In the genomic region with DNA sequence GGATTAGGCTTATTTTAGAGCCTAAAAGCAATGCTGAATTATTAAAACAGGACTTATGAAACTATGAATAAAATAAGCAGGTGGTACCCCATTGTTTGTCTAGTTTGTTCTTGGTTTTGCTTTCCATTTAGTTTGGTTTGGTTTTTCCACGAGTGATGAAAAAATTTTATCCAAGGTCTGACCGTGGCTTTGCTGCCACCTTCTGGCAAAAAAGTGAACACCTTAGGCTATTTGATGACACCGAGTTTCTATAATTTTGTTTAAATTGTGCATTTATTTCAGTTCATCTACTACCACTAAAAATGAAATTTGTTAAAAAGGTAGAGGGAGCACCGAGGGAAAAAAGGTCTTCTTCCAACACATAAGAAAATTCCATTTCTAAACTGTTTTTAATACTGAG, we compare ENCODE assay signal across 9 mouse cellular contexts. TPM values are rescaled to one million over a fixed set of nuclear protein-coding genes. Genes with fewer than 3 reads are reported as not detected.
A peak's percentile ranks its signal among the peaks of the same experiment; 100 is the strongest.
DNase-seq lines count a peak whose midpoint lies in the region; ATAC-seq and TF ChIP-seq lines count a peak whose summit lies in the region.
"Had no signal": no experiment of that assay in that cellular context is flagged by ENCODE, and none has a peak within 500 bp of the region (broad histone marks: within the 10 kb centered on the region; RNA-seq: fewer than 3 reads in every experiment).

No protein-coding gene starts in this region.

- TF ChIP-seq CTCF in intestine, postnatal 0 days (IDR thresholded peaks at IDR 0.05; ENCODE audit: low read depth) = peak; percentile 84

- H3K9ac ChIP-seq in intestine, postnatal 0 days (ENCODE audit: low read depth, low read length) = no peak overlapping the region
- no peak overlapping the region for H3K9ac ChIP-seq in intestine, embryonic 15.5 days
- H3K9ac ChIP-seq: embryonic facial prominence, embryonic 15.5 days; limb, embryonic 15.5 days had no signal

- no peak overlapping the region for H3K4me3 ChIP-seq in intestine, postnatal 0 days (ENCODE audit: low read depth, low read length)
- no peak overlapping the region for H3K4me3 ChIP-seq in intestine, embryonic 15.5 days (replicated peaks)
- H3K4me3 ChIP-seq: embryonic facial prominence, embryonic 15.5 days; limb, embryonic 15.5 days had no signal

- no peaks in the 10 kb centered on the region for H3K27me3 ChIP-seq in intestine, postnatal 0 days (replicated peaks; ENCODE audit: control insufficient read depth, insufficient read depth, low read length)
- no peaks in the 10 kb centered on the region for H3K27me3 ChIP-seq in intestine, embryonic 15.5 days (replicated peaks)
- H3K27me3 ChIP-seq: embryonic facial prominence, embryonic 15.5 days; limb, embryonic 15.5 days had no signal

- H3K4me2 ChIP-seq in intestine, postnatal 0 days (replicated peaks; ENCODE audit: low read depth) = no peak overlapping the region
- no peak overlapping the region for H3K4me2 ChIP-seq in intestine, embryonic 15.5 days (replicated peaks)
- H3K4me2 ChIP-seq: embryonic facial prominence, embryonic 15.5 days; limb, embryonic 15.5 days had no signal

- H3K27ac ChIP-seq in intestine, postnatal 0 days (ENCODE audit: low read depth, low read length) = no peak overlapping the region
- H3K27ac ChIP-seq in intestine, embryonic 15.5 days = no peak overlapping the region
- H3K27ac ChIP-seq: embryonic facial prominence, embryonic 15.5 days; limb, embryonic 15.5 days had no signal

- DNase-seq in thymus, postnatal 0 days (ENCODE audit: low spot score) = peak; percentile 40
- no peak for DNase-seq in thymus, postnatal 36 days
- DNase-seq in brain, adult 2 months (ENCODE audit: low read depth, low spot score) = peak; percentile 41
- peak; percentile 74 for DNase-seq in naive thymus-derived CD4-positive, alpha-beta T cell, adult 2 months (ENCODE audit: low read depth)

- no peaks in the 10 kb centered on the region for H3K36me3 ChIP-seq in intestine, postnatal 0 days (ENCODE audit: control insufficient read depth, insufficient read depth)
- no peaks in the 10 kb centered on the region for H3K36me3 ChIP-seq in intestine, embryonic 15.5 days
- H3K36me3 ChIP-seq: embryonic facial prominence, embryonic 15.5 days; limb, embryonic 15.5 days had no signal

- WGBS in intestine, postnatal 0 days = 4% methylated on average over 4 of the region's 4 CpGs
- WGBS in intestine, embryonic 15.5 days = 5% methylated on average over 4 of the region's 4 CpGs

- H3K9me3 ChIP-seq in intestine, postnatal 0 days (ENCODE audit: control insufficient read depth) = no peaks in the 10 kb centered on the region
- H3K9me3 ChIP-seq in intestine, embryonic 15.5 days = no peaks in the 10 kb centered on the region
- H3K9me3 ChIP-seq: embryonic facial prominence, embryonic 15.5 days; limb, embryonic 15.5 days had no signal

- H3K4me1 ChIP-seq in intestine, postnatal 0 days (replicated peaks; ENCODE audit: control insufficient read depth, insufficient read depth, low read length) = no peaks in the 10 kb centered on the region
- H3K4me1 ChIP-seq in intestine, embryonic 15.5 days (replicated peaks) = no peaks in the 10 kb centered on the region
- H3K4me1 ChIP-seq: embryonic facial prominence, embryonic 15.5 days; limb, embryonic 15.5 days had no signal

- no peak for ATAC-seq in intestine, postnatal 0 days
- ATAC-seq in intestine, embryonic 15.5 days = no peak
- peak; percentile 54 to 65; a peak in 2 of 4 replicates for ATAC-seq in hematopoietic stem cell, adult 5-6 weeks (replicated peaks in 1 of 2; ENCODE audit: insufficient read depth in 1 of 2, low FRiP score in 2 of 2, low TSS enrichment in 1 of 2, low read depth in 1 of 2, poor library complexity in 2 of 2, severe bottlenecking in 2 of 2)

RNA-seq across cellular contexts. Expression of gene Sub1, which starts 30.4 kb away (rescaled TPM):
- polyA plus RNA-seq in intestine, postnatal 0 days (2015; fragmentation: Nextera tagmentation; extraction: Ambion mirVana) = 460 and 474 TPM in 2 replicates
- 619 and 750 TPM in 2 replicates for polyA plus RNA-seq in intestine, embryonic 15.5 days (2015; fragmentation: Nextera tagmentation; extraction: Ambion mirVana)
- polyA plus RNA-seq in thymus, postnatal 0 days (2015; fragmentation: Nextera tagmentation; extraction: Ambion mirVana) = 1,079 and 1,123 TPM in 2 replicates
- total RNA-seq in hematopoietic stem cell, adult 5-6 weeks (2017) = 558 and 576 TPM in 2 replicates

RNA-seq across cellular contexts. Expression of gene Npr3, which starts 59.3 kb away (rescaled TPM):
- 3.8 and 4.4 TPM in 2 replicates for polyA plus RNA-seq in intestine, postnatal 0 days (2015; fragmentation: Nextera tagmentation; extraction: Ambion mirVana)
- polyA plus RNA-seq in intestine, embryonic 15.5 days (2015; fragmentation: Nextera tagmentation; extraction: Ambion mirVana) = 6.3 and 8.1 TPM in 2 replicates
- polyA plus RNA-seq in thymus, postnatal 0 days (2015; fragmentation: Nextera tagmentation; extraction: Ambion mirVana) = 0.45 and 0.49 TPM in 2 replicates
- total RNA-seq in hematopoietic stem cell, adult 5-6 weeks (2017) = not detected in 2 replicates

Comparison
In these comparisons a context has a peak if more than half of its experiments do, and no peak if none do; other contexts are left out.
1. DNase-seq: peak in thymus, postnatal 0 days (single experiment), brain, adult 2 months (single experiment) and naive thymus-derived CD4-positive, alpha-beta T cell, adult 2 months (single experiment); none in thymus, postnatal 36 days (0 of 2).
2. ATAC-seq: peak in hematopoietic stem cell, adult 5-6 weeks (2 of 2); none in intestine, postnatal 0 days (single experiment) and intestine, embryonic 15.5 days (single experiment).